Mouse (Mus musculus): ENCODE data around the gene Asic2.

GRCm38 (mm10) chr11:80895853-80896252, 1072.4 kb downstream of the Asic2 start:
- TF ChIP-seq CTCF (conservative IDR thresholded peaks at IDR 0.05; ENCODE audit: low read length) (no peak), POU5F1 (IDR thresholded peaks at IDR 0.05; ENCODE audit: borderline replicate concordance, low read length) (no peak)

Data from E14TG2a.4 (cell line).